Mouse (Mus musculus): ENCODE data around the gene Ngfr. TPM values are rescaled to one million over a fixed set of nuclear protein-coding genes. Genes with fewer than 3 reads are reported as not detected.
A peak's percentile ranks its signal among the peaks of the same experiment; 100 is the strongest.

The Ngfr gene
- 0.02 TPM for polyA plus RNA-seq (2012; fragmentation: generic; extraction: Trizol)
- long read RNA-seq, experiment 1, result 0 reads
- long read RNA-seq, experiment 2, result 0 reads

DNA sequence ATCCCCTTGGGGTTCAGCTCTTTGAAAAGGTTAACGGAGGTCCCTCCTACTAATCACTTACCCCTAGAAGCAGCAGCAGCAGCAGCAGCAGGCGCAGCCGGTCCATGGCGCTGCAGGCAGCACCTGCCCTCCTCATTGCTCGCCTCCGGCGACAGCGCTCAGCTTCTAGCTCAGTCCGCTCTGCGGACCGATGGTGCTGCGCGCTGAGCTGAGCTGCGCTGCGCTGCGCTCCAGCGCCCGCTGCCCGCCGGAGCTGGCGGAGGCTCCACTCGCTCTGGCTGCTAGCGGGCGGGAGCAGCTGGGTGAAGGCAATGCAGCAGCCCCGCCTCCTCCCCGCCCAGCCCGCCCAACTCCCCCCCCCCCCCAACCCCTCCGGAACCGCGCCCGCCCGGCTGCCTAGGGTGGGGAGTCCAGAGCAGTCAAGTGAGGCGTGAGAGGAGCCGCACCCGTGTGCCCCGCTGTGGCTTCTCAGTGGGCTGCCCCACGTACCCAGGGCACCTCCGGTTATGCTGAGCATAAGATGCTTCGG is at the start of gene Ngfr:
Gene Ngfr, minus strand, starts transcription at position 313 of the 529 bp plus-strand sequence.
- Histone ChIP-seq H3K4me3 (ENCODE audit: insufficient read depth, poor library complexity, severe bottlenecking) (no peak within 1 kb of the TSS), H3ac (ENCODE audit: control insufficient read depth, insufficient read length, low read depth) (no peak within 1 kb of the TSS), H3K36me3 (ENCODE audit: control insufficient read depth, insufficient read depth) (no peaks in the 10 kb centered on the region), H3K27me3 (ENCODE audit: control insufficient read depth, insufficient read depth, insufficient read length) (peaks cover 59% of the 10 kb centered on the region), H3K79me3 (ENCODE audit: low read depth) (no peaks in the 10 kb centered on the region), H3K79me2 (ENCODE audit: control insufficient read depth, insufficient read depth) (no peaks in the 10 kb centered on the region)
- TF ChIP-seq MAX (IDR thresholded peaks at IDR 0.05) (no peak), MYOG (IDR thresholded peaks at IDR 0.05; ENCODE audit: control insufficient read depth, extremely low read depth, insufficient read length) (no peak), FOSL1 (IDR thresholded peaks at IDR 0.05; ENCODE audit: insufficient read depth, low read length, poor library complexity, severe bottlenecking) (no peak)

DNA sequence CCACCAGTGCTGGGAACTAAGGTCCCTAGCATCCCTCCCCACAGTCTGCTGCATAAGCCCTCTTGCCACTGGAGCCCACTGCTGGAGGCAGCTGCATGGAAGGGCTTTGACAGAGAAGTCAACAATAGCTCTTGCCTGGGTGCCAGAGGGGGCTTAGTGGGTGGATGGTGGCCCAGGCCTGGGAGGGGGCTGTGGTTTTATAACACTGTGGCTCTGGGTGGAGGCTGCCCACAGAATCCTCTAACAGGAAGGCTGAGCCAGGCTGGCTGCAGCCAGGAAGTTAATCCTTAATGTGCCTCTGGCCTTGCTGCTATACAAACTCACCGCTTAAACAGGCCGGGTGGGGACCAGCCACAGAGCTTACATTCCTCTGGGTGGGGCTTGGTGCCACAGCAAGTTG is 47.5 kb upstream of the Ngfr start:
- Histone ChIP-seq H3K27me3 (ENCODE audit: control insufficient read depth, insufficient read depth, insufficient read length) (peaks cover 15% of the 10 kb centered on the region), H3ac (ENCODE audit: control insufficient read depth, insufficient read length, low read depth) (no peak overlapping the region), H3K4me3 (ENCODE audit: insufficient read depth, poor library complexity, severe bottlenecking) (no peak overlapping the region), H3K36me3 (ENCODE audit: control insufficient read depth, insufficient read depth) (no peaks in the 10 kb centered on the region), H3K79me3 (ENCODE audit: low read depth) (no peaks in the 10 kb centered on the region), H3K79me2 (ENCODE audit: control insufficient read depth, insufficient read depth) (no peaks in the 10 kb centered on the region)
- TF ChIP-seq FOSL1 (IDR thresholded peaks at IDR 0.05; ENCODE audit: insufficient read depth, low read length, poor library complexity, severe bottlenecking) (no peak), MYOD1 (IDR thresholded peaks at IDR 0.05; ENCODE audit: control insufficient read depth, insufficient read length, low read depth) (no peak), MAX (IDR thresholded peaks at IDR 0.05) (no peak), CEBPB (IDR thresholded peaks at IDR 0.05; ENCODE audit: low read depth) (no peak), CTCF (IDR thresholded peaks at IDR 0.05; ENCODE audit: control insufficient read depth, insufficient read depth, insufficient read length) (no peak), USF1 (IDR thresholded peaks at IDR 0.05; ENCODE audit: low read depth) (no peak), MYOG (IDR thresholded peaks at IDR 0.05; ENCODE audit: control insufficient read depth, extremely low read depth, insufficient read length) (no peak)

DNA sequence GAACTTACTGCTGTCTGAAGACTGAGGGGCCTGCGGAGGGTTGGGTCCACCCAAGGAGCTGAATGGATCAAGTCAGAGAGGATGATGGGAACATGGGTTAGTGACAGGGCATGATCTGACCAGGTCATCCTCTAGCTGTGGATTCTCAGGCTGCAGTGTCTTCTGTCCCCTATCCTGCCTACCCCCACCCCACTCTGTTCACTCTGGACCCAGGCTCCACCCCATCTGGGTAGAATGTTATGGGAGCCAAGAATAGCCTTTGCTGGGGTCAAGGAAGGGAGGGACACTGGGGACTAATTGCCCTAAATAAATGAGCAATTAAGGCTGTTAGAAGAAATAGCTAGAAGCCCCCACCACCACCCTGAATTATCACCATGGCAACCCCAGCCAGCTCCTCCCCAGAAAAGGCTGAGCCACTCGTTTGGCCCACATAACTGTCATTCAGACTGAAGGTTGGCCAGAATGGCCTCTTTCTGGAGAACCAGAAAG is 46.0 kb upstream of the Ngfr start:
- Histone ChIP-seq H3ac (ENCODE audit: control insufficient read depth, insufficient read length, low read depth) (no peak overlapping the region), H3K79me2 (ENCODE audit: control insufficient read depth, insufficient read depth) (no peaks in the 10 kb centered on the region), H3K79me3 (ENCODE audit: low read depth) (no peaks in the 10 kb centered on the region), H3K4me3 (ENCODE audit: insufficient read depth, poor library complexity, severe bottlenecking) (no peak overlapping the region), H3K27me3 (ENCODE audit: control insufficient read depth, insufficient read depth, insufficient read length) (peaks cover 6% of the 10 kb centered on the region), H3K36me3 (ENCODE audit: control insufficient read depth, insufficient read depth) (no peaks in the 10 kb centered on the region)
- TF ChIP-seq MYOD1 (IDR thresholded peaks at IDR 0.05; ENCODE audit: control insufficient read depth, insufficient read length, low read depth) (no peak), CTCF (IDR thresholded peaks at IDR 0.05; ENCODE audit: control insufficient read depth, insufficient read depth, insufficient read length) (no peak), USF1 (IDR thresholded peaks at IDR 0.05; ENCODE audit: low read depth) (no peak), MYOG (IDR thresholded peaks at IDR 0.05; ENCODE audit: control insufficient read depth, extremely low read depth, insufficient read length) (no peak), CEBPB (IDR thresholded peaks at IDR 0.05; ENCODE audit: low read depth) (no peak), MAX (IDR thresholded peaks at IDR 0.05) (no peak), FOSL1 (IDR thresholded peaks at IDR 0.05; ENCODE audit: insufficient read depth, low read length, poor library complexity, severe bottlenecking) (no peak)

DNA sequence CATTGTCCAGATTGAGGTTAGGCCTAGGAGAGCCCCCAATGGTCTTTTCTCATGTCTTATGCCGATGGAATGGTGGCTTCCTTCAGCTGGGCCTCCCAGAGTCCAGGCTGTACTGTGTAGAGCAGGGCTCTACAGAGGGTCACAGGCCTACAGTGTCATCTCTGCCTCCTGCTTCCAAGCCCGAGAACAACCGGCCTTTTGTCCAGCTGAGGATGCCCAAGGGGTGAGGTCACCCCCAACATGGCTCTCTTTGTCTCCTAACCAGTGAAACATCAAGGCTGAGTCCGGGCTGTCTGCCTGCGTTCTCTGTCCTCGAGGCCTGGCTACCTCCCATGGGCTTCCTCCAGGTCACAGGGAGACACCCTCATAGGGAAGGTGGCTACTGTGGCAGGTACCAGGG is 44.9 kb upstream of the Ngfr start:
- no peak overlapping the region for H3K4me3 ChIP-seq (ENCODE audit: insufficient read depth, poor library complexity, severe bottlenecking)
- TF ChIP-seq MYOD1 (IDR thresholded peaks at IDR 0.05; ENCODE audit: control insufficient read depth, insufficient read length, low read depth) (no peak), MAX (IDR thresholded peaks at IDR 0.05) (no peak), FOSL1 (IDR thresholded peaks at IDR 0.05; ENCODE audit: insufficient read depth, low read length, poor library complexity, severe bottlenecking) (no peak), CEBPB (IDR thresholded peaks at IDR 0.05; ENCODE audit: low read depth) (no peak), USF1 (IDR thresholded peaks at IDR 0.05; ENCODE audit: low read depth) (no peak)
- no peaks in the 10 kb centered on the region for H3K79me3 ChIP-seq (ENCODE audit: low read depth)
- peaks cover 17% of the 10 kb centered on the region for H3K27me3 ChIP-seq (ENCODE audit: control insufficient read depth, insufficient read depth, insufficient read length)
- H3K36me3 ChIP-seq (ENCODE audit: control insufficient read depth, insufficient read depth), result no peaks in the 10 kb centered on the region
- H3ac ChIP-seq (ENCODE audit: control insufficient read depth, insufficient read length, low read depth), result no peak overlapping the region
- no peaks in the 10 kb centered on the region for H3K79me2 ChIP-seq (ENCODE audit: control insufficient read depth, insufficient read depth)

DNA sequence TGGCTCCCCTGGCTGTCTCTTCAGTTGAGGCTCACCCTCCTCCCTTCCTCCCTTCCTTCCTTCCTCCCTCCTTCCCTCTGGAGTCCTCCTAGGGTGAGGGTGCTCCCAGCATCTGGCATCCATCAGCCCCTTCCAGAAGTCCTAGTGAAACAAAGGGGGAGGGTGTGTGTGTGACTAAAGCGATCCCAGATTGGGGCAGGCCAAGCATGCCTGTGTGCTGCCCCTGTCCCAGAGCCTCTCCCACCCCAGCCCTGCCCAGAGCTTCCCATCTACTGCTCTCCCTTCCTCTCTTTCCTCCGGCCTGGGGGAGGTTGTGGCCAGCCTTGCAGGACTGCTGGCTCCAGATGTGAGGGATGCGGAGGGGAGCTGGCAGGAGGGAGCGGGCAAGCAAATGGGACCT is 43.8 kb upstream of the Ngfr start:
- H3K4me3 ChIP-seq (ENCODE audit: insufficient read depth, poor library complexity, severe bottlenecking), result no peak overlapping the region
- no peaks in the 10 kb centered on the region for H3K79me3 ChIP-seq (ENCODE audit: low read depth)
- no peaks in the 10 kb centered on the region for H3K36me3 ChIP-seq (ENCODE audit: control insufficient read depth, insufficient read depth)
- no peaks in the 10 kb centered on the region for H3K79me2 ChIP-seq (ENCODE audit: control insufficient read depth, insufficient read depth)
- no peak for TF ChIP-seq CTCF (IDR thresholded peaks at IDR 0.05; ENCODE audit: control insufficient read depth, insufficient read depth, insufficient read length)
- TF ChIP-seq CEBPB (IDR thresholded peaks at IDR 0.05; ENCODE audit: low read depth), result no peak
- no peak for TF ChIP-seq USF1 (IDR thresholded peaks at IDR 0.05; ENCODE audit: low read depth)
- TF ChIP-seq FOSL1 (IDR thresholded peaks at IDR 0.05; ENCODE audit: insufficient read depth, low read length, poor library complexity, severe bottlenecking), result no peak
- no peak overlapping the region for H3ac ChIP-seq (ENCODE audit: control insufficient read depth, insufficient read length, low read depth)
- peaks cover 26% of the 10 kb centered on the region for H3K27me3 ChIP-seq (ENCODE audit: control insufficient read depth, insufficient read depth, insufficient read length)

DNA sequence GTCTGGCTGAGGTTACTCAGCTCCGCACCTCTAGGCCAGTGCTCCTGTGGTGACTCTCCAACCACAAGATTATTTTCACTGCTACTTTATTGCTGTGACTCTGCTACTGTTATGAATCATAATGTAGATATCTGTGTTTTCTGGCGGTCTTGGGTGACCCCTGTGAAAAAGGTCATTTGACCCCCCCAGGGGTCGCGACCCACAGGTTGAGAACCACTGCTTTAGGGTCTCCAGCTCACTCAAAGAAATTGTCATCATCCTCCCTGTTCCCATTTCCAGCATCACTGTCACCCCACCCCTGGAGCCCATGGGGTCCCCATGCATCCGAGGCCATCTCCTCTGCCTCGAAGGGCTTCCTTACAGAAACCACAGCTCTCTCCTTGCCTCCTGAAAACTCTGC is 43.0 kb upstream of the Ngfr start:
- Histone ChIP-seq H3K4me3 (ENCODE audit: insufficient read depth, poor library complexity, severe bottlenecking) (no peak overlapping the region), H3K79me2 (ENCODE audit: control insufficient read depth, insufficient read depth) (no peaks in the 10 kb centered on the region), H3K79me3 (ENCODE audit: low read depth) (no peaks in the 10 kb centered on the region), H3ac (ENCODE audit: control insufficient read depth, insufficient read length, low read depth) (no peak overlapping the region), H3K27me3 (ENCODE audit: control insufficient read depth, insufficient read depth, insufficient read length) (peaks cover 28% of the 10 kb centered on the region), H3K36me3 (ENCODE audit: control insufficient read depth, insufficient read depth) (no peaks in the 10 kb centered on the region)
- TF ChIP-seq FOSL1 (IDR thresholded peaks at IDR 0.05; ENCODE audit: insufficient read depth, low read length, poor library complexity, severe bottlenecking) (peak; percentile 41), MYOD1 (IDR thresholded peaks at IDR 0.05; ENCODE audit: control insufficient read depth, insufficient read length, low read depth) (no peak)

Data from C2C12 (cell line).